Mouse (Mus musculus): ENCODE measurements around the gene Rhcg. TPM values are rescaled to one million over a fixed set of nuclear protein-coding genes. Genes with fewer than 3 reads are reported as not detected.
A peak's percentile ranks its signal among the peaks of the same experiment; 100 is the strongest.

Rhcg gene
- polyA plus RNA-seq, 1 experiment from 2014 or later, result 0.29 TPM

DNA sequence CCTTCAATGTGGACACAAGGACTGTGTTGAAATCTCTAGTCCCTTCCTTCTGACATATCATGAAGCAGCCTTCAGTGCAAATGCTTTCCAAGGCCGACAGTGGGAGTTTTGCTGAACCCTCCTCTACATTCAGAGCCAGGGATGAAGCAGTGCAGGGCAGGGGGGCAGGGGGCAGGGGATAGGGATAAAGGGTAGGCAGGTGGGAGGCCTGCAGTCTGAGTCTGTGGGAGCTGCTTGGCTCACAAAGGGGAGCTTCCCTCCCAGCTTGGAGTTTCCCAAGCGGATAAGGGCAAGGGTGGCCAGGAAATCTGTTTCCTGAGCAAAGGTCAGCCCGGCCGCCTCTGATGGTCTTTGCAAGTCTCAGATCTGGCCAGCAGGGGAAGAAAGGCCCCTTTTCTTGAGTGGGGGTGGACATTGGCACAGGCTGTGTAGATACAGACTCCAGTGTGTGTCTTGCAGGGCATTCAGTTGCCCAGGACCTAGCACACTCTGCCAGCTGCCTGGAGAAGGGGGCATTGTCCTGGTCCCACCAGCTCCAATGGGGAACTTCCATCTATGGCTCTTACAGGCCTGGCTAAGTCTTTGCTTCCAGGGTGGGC, 48.4 kb downstream of the Rhcg start:
- Histone ChIP-seq H3K36me3 (no peaks in the 10 kb centered on the region), H3K9ac (no peak overlapping the region), H3K4me1 (no peaks in the 10 kb centered on the region), H3K27me3 (peaks cover 47% of the 10 kb centered on the region), H3K9me3 (no peaks in the 10 kb centered on the region), H3K4me2 (replicated peaks) (no peak overlapping the region), H3K4me3 (no peak overlapping the region), H3K27ac (no peak overlapping the region)
- WGBS, result 23% methylated on average over 4 of the region's 4 CpGs
- ATAC-seq (ENCODE audit: insufficient number of reproducible peaks, insufficient read depth, low FRiP score, low TSS enrichment), result no peak

- Histone ChIP-seq H3K4me1 (no peaks in the 10 kb centered on the region), H3K36me3 (no peaks in the 10 kb centered on the region), H3K4me2 (replicated peaks) (no peak overlapping the region), H3K4me3 (no peak overlapping the region), H3K27me3 (peaks cover 44% of the 10 kb centered on the region), H3K9ac (no peak overlapping the region), H3K27ac (no peak overlapping the region), H3K9me3 (no peaks in the 10 kb centered on the region)
- WGBS, result 64% methylated on average over 6 of the region's 6 CpGs
- ATAC-seq (ENCODE audit: insufficient number of reproducible peaks, insufficient read depth, low FRiP score, low TSS enrichment), result no peak
These were observed 49.2 kb downstream of the Rhcg start for GRCm38 (mm10) chr7:79568212-79568611.

GRCm38 (mm10) chr7:79563675-79564074, 53.8 kb downstream of the Rhcg start:
- Histone ChIP-seq H3K9me3 (no peaks in the 10 kb centered on the region), H3K4me1 (no peaks in the 10 kb centered on the region), H3K36me3 (no peaks in the 10 kb centered on the region), H3K9ac (no peak overlapping the region), H3K4me2 (replicated peaks) (no peak overlapping the region), H3K4me3 (no peak overlapping the region), H3K27me3 (peaks cover 56% of the 10 kb centered on the region), H3K27ac (no peak overlapping the region)
- 0 out of 2 replicates have a peak, but pooled peaks have one; percentile 22 for ATAC-seq (ENCODE audit: insufficient number of reproducible peaks, insufficient read depth, low FRiP score, low TSS enrichment)
- WGBS, result 28% methylated on average over 13 of the region's 13 CpGs

GRCm38 (mm10) chr7:79562385-79562784, 55.1 kb downstream of the Rhcg start:
- Histone ChIP-seq H3K9ac (no peak overlapping the region), H3K27ac (no peak overlapping the region), H3K4me2 (replicated peaks) (no peak overlapping the region), H3K9me3 (no peaks in the 10 kb centered on the region), H3K36me3 (no peaks in the 10 kb centered on the region), H3K4me1 (0 out of 2 replicates have a peak, but pooled peaks cover 2% of the 10 kb centered on the region), H3K27me3 (peaks cover 61% of the 10 kb centered on the region), H3K4me3 (no peak overlapping the region)
- 51% methylated on average over 5 of the region's 5 CpGs for WGBS
- no peak for ATAC-seq (ENCODE audit: insufficient number of reproducible peaks, insufficient read depth, low FRiP score, low TSS enrichment)

- Histone ChIP-seq H3K27ac (no peak overlapping the region), H3K4me2 (replicated peaks) (no peak overlapping the region), H3K4me3 (no peak overlapping the region), H3K36me3 (no peaks in the 10 kb centered on the region), H3K9ac (no peak overlapping the region), H3K4me1 (0 out of 2 replicates have a peak, but pooled peaks cover 6% of the 10 kb centered on the region), H3K27me3 (peaks cover 83% of the 10 kb centered on the region), H3K9me3 (no peaks in the 10 kb centered on the region)
- 82% methylated on average over 1 of the region's 1 CpGs for WGBS
- no peak for ATAC-seq (ENCODE audit: insufficient number of reproducible peaks, insufficient read depth, low FRiP score, low TSS enrichment)
These were observed 58.8 kb downstream of the Rhcg start for GRCm38 (mm10) chr7:79558698-79559097.

DNA sequence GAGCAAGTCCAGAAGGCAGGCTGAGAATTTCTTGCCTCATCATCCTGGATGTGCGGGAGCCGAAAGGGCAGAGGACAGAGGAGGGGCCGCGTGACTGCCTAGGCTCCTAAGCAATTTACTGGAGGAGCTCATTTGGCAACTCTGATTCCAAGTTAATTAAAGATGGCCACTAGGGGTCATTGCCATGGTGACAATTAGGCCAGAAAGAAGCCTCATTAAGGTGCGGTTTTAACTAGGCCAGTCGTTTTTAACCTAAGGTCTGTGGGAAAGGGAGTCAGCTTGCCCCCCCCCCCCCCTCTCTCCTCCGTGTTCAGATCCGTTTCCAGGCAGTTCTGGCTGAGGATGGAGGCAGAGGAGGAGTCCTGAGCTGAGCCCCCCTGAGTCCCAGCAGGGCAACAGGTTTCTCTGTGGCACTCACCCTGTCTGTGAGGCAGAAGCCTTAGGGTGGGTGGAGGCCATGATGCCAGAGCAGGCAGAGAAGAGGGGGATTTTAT, 59.7 kb downstream of the Rhcg start:
- Histone ChIP-seq H3K27ac (no peak overlapping the region), H3K27me3 (peaks cover 90% of the 10 kb centered on the region), H3K4me3 (no peak overlapping the region), H3K4me2 (replicated peaks) (no peak overlapping the region), H3K9me3 (no peaks in the 10 kb centered on the region), H3K36me3 (no peaks in the 10 kb centered on the region), H3K9ac (no peak overlapping the region), H3K4me1 (0 out of 2 replicates have a peak, but pooled peaks cover 6% of the 10 kb centered on the region)
- 3% methylated on average over 8 of the region's 8 CpGs for WGBS
- ATAC-seq (ENCODE audit: insufficient number of reproducible peaks, insufficient read depth, low FRiP score, low TSS enrichment), result no peak

DNA sequence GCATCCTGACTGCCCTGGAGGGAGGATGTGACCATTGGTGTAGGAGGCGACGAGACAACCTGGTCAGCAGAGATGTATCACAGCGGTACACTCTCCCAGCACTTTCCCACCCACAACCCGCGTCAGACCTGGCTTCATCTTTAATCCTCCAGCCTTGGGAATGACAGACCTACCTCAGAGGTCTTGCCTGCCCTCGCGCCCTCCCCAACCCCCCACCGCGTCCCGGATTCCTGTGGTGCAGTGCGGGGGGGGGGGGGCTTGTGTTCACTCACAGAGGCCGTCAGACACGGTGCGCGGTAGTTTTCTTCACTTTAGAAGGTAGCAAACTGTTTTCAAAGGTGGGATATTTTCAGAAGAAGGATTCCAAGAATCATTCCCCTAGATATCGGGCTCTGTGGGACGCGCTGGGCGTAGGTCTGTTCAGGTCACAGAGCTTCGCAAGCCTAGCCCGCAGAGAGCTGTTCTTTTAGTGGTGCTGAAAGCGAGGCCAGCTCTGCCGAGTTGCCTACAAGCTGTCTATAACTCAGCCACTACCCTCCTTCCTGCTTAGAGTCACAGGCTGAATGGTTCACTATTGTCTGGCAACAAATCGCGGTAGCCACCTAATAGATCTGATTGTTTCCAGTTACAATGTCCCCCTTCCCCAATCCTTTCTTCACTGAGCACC, 62.0 kb downstream of the Rhcg start:
- WGBS, result 1% methylated on average over 25 of the region's 25 CpGs
- no peak for ATAC-seq (ENCODE audit: insufficient number of reproducible peaks, insufficient read depth, low FRiP score, low TSS enrichment)
- Histone ChIP-seq H3K27me3 (peaks cover 95% of the 10 kb centered on the region), H3K9me3 (no peaks in the 10 kb centered on the region), H3K9ac (no peak overlapping the region), H3K4me3 (no peak overlapping the region), H3K36me3 (no peaks in the 10 kb centered on the region), H3K4me2 (replicated peaks) (no peak overlapping the region), H3K4me1 (0 out of 2 replicates have a peak, but pooled peaks cover 6% of the 10 kb centered on the region), H3K27ac (no peak overlapping the region)

DNA sequence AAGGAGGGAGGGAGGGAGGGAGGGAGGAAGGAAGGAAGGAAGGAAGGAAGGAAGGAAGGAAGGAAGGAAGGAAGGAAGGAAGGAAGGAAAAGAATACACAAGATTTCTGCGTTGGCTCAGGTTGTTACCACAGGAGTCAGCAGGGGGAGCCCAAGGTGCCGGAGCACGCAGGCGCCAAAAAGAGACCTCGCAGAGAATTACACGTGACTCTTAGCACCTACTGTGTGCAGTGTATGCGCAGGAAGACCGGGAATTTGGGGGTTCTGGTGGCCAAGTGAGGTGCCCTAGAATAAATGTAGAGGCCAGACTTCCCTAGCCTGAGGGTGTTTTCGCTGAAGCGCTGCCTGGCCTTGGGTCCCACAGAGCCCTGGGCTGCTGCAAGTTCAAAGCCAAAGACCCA, 64.8 kb downstream of the Rhcg start:
- no peak overlapping the region for H3K9ac ChIP-seq
- no peaks in the 10 kb centered on the region for H3K36me3 ChIP-seq
- 0 out of 2 replicates have a peak, but pooled peaks cover 6% of the 10 kb centered on the region for H3K4me1 ChIP-seq
- no peak overlapping the region for H3K4me2 ChIP-seq (replicated peaks)
- ATAC-seq (ENCODE audit: insufficient number of reproducible peaks, insufficient read depth, low FRiP score, low TSS enrichment), result no peak
- peaks cover 98% of the 10 kb centered on the region for H3K27me3 ChIP-seq
- 3% methylated on average over 10 of the region's 10 CpGs for WGBS
- H3K27ac ChIP-seq, result no peak overlapping the region
- H3K9me3 ChIP-seq, result no peaks in the 10 kb centered on the region
- H3K4me3 ChIP-seq, result no peak overlapping the region

GRCm38 (mm10) chr7:79548893-79549555, 68.4 kb downstream of the Rhcg start:
- H3K9me3 ChIP-seq, result no peaks in the 10 kb centered on the region
- H3K4me1 ChIP-seq, result no peaks in the 10 kb centered on the region
- H3K4me2 ChIP-seq (replicated peaks), result no peak overlapping the region
- WGBS, result 17% methylated on average over 12 of the region's 12 CpGs
- no peak overlapping the region for H3K4me3 ChIP-seq
- H3K27me3 ChIP-seq, result peaks cover 97% of the 10 kb centered on the region
- no peak overlapping the region for H3K27ac ChIP-seq
- H3K9ac ChIP-seq, result no peak overlapping the region
- no peaks in the 10 kb centered on the region for H3K36me3 ChIP-seq
- no peak for ATAC-seq (ENCODE audit: insufficient number of reproducible peaks, insufficient read depth, low FRiP score, low TSS enrichment)

DNA sequence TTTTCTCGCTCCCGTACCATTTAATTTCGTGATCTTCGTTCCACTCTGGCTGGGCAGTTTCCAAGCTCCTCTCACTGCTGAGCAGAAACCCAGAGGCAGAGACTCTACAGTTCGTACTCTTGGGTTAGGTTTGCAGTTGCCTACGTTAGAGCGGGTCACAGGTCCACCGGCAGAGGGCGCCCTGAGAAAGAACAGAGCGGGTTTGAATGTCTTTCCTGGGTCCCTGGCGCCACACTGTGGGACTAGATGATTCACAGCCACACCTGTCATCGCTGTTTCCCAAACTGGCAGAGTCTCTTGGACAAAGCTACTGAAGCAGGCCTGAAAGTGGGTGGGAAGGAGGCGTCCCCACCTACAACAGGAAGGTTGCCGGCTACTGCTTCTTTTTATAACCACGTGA, 70.4 kb downstream of the Rhcg start:
- 3% methylated on average over 15 of the region's 15 CpGs for WGBS

GRCm38 (mm10) chr7:79545066-79545400, 72.4 kb downstream of the Rhcg start:
- H3K4me3 ChIP-seq, result no peak overlapping the region
- H3K9ac ChIP-seq, result no peak overlapping the region
- peaks cover 98% of the 10 kb centered on the region for H3K27me3 ChIP-seq
- H3K4me2 ChIP-seq (replicated peaks), result no peak overlapping the region
- 5% methylated on average over 7 of the region's 7 CpGs for WGBS
- H3K36me3 ChIP-seq, result no peaks in the 10 kb centered on the region
- ATAC-seq (ENCODE audit: insufficient number of reproducible peaks, insufficient read depth, low FRiP score, low TSS enrichment), result no peak
- H3K4me1 ChIP-seq, result 0 out of 2 replicates have a peak, but pooled peaks cover 6% of the 10 kb centered on the region
- H3K9me3 ChIP-seq, result no peaks in the 10 kb centered on the region
- H3K27ac ChIP-seq, result no peak overlapping the region

More for the DNA sequence above, 70.4 kb downstream of the Rhcg start:
- Histone ChIP-seq H3K4me2 (replicated peaks) (no peak overlapping the region), H3K27ac (no peak overlapping the region), H3K4me3 (no peak overlapping the region), H3K9ac (no peak overlapping the region), H3K36me3 (no peaks in the 10 kb centered on the region), H3K27me3 (peaks cover 98% of the 10 kb centered on the region), H3K9me3 (no peaks in the 10 kb centered on the region), H3K4me1 (0 out of 2 replicates have a peak, but pooled peaks cover 6% of the 10 kb centered on the region)
- ATAC-seq (ENCODE audit: insufficient number of reproducible peaks, insufficient read depth, low FRiP score, low TSS enrichment), result peak; percentile 61

Measured in embryonic facial prominence, embryonic 12.5 days (tissue).